Mouse (Mus musculus) spleen, adult 2 months (tissue): ENCODE measurements around the gene Atp5d. TPM values are rescaled to one million over a fixed set of nuclear protein-coding genes. Genes with fewer than 3 reads are reported as not detected.

Source experiments
- DNase-seq, 2 experiments: peaks; one replicate each; pipeline versions ENCODE4 v3.0.0 to v3.0.0-alpha.2; 2012 to 2021; ENCODE audit warnings: low spot score in 2 of 2, low read depth in 1 of 2
- H3K27ac ChIP-seq: fragments of 200-500 bp; 2 replicates; pipeline ENCODE4 v1.5.1; 2012; ENCODE audit warnings: low read length, inconsistent platforms; ENCODE audit not compliant: insufficient read depth
- H3K27me3 ChIP-seq: fragments of 200-500 bp; 2 replicates; pipeline ENCODE4 v1.6.1; 2012; ENCODE audit warnings: mild to moderate bottlenecking, moderate library complexity, low read length, inconsistent platforms; ENCODE audit not compliant: control insufficient read depth, insufficient read depth
- H3K36me3 ChIP-seq: fragments of 200-500 bp; 2 replicates; pipeline ENCODE4 v1.6.1; 2012; ENCODE audit warnings: mild to moderate bottlenecking, low read length, inconsistent platforms; ENCODE audit not compliant: control insufficient read depth, insufficient read depth
- H3K4me1 ChIP-seq: fragments of 200-500 bp; 2 replicates; pipeline ENCODE4 v1.6.1; 2011; ENCODE audit warnings: inconsistent platforms; ENCODE audit not compliant: control insufficient read depth, insufficient read depth, insufficient read length
- H3K4me3 ChIP-seq: fragments of 200-500 bp; 2 replicates; pipeline ENCODE4 v1.5.1; 2011; ENCODE audit warnings: mild to moderate bottlenecking, inconsistent platforms; ENCODE audit not compliant: insufficient read depth, insufficient read length; ENCODE audit errors: extremely low read depth
- CTCF ChIP-seq: fragments of 200-500 bp; IDR thresholded peaks from 2 replicates; pipeline ENCODE4 v1.5.1; 2011; ENCODE audit warnings: mild to moderate bottlenecking, inconsistent platforms; ENCODE audit not compliant: insufficient read depth, insufficient read length, insufficient replicate concordance; ENCODE audit errors: extremely low read depth
- POLR2A ChIP-seq: fragments of 200-500 bp; IDR thresholded peaks from 2 replicates; pipeline ENCODE4 v1.6.1; 2011; ENCODE audit warnings: low read depth, low read length, inconsistent platforms
- WGBS: fragments of 180-500 bp; shearing (Covaris S2); methylation state at CpG from one replicate; pipeline ENCODE4 v1.1.7; 2018; 5-methylcytosine and 5-hydroxymethylcytosine counted together
- polyA plus RNA-seq: library from polyadenylated mRNA; depleted of rRNA; stranded (reverse); fragments of >200 nt; gene quantifications from 2 replicates; pipeline ENCODE4 v1.2.3, GENCODE M21; 2012

Atp5d gene
- polyA plus RNA-seq, 1 experiment = 592 TPM

DNA sequence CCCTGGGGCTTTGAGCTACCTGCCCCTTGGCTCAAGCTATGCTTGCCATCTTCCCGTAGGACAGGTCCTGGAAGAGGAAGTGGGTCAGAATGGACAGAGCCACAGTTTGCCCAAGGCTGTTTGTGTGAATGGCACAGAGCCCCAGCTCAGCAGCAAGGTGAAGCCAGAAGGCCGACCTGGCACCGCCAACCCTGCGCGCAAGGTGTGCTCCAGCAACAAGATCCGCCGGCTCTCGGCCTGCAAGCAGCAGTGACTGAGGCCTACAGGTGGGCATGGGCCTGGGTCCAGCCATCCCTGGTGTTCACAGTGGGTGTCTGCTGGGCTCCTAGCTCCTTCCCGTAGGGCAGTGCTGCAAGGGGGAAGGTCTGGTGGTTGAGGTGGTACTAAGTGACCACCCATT lies 8.6 kb upstream of the Atp5d start:
- WGBS = 97% methylated on average over 9 of the region's 9 CpGs
- no peak overlapping the region for H3K4me3 ChIP-seq
- DNase-seq = no peak
- H3K27ac ChIP-seq = no peak overlapping the region
- TF ChIP-seq CTCF = no peak
- TF ChIP-seq POLR2A = no peak
- peaks cover 6% of the 10 kb centered on the region; the same call in 1 of the 2 replicates for H3K4me1 ChIP-seq
- peaks cover 49% of the 10 kb centered on the region for H3K36me3 ChIP-seq
- no peaks in the 10 kb centered on the region for H3K27me3 ChIP-seq

DNA sequence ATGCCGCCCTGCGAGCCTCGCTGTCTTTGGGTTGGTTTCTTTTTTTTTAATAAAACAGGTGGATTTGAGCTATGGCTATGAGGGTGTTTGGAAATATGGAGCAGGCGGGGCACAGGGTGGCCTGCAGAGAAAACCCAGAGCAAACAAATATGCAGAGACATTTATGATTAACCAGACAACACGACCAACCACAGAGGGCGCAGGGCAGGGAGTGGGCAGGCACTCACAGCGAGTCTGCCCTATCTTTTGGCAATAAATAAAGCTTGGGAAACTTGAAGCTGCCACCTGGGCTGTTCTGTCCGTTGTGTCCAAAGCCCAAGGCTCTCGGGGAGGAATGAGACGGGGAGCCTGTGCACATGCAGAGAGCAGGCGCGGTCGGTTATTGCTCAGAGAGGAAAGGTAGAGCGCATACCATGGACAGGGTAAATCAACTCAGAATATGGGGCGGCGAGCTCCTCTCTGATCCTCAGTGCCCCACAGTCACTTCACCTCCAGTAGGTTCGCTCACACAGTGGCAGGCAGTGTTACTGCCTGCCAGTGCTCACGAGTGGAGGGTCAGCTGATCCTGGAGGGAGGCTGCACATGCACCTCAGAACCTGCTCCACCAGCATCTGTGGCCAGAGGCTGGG lies 7.9 kb upstream of the Atp5d start:
- TF ChIP-seq POLR2A = no peak
- TF ChIP-seq CTCF = no peak
- Histone ChIP-seq H3K36me3 (peaks cover 47% of the 10 kb centered on the region), H3K4me3 (no peak overlapping the region), H3K27ac (no peak overlapping the region), H3K4me1 (peaks cover 6% of the 10 kb centered on the region; the same call in 1 of the 2 replicates), H3K27me3 (no peaks in the 10 kb centered on the region)
- DNase-seq = no peak
- 96% methylated on average over 18 of the region's 18 CpGs for WGBS

DNA sequence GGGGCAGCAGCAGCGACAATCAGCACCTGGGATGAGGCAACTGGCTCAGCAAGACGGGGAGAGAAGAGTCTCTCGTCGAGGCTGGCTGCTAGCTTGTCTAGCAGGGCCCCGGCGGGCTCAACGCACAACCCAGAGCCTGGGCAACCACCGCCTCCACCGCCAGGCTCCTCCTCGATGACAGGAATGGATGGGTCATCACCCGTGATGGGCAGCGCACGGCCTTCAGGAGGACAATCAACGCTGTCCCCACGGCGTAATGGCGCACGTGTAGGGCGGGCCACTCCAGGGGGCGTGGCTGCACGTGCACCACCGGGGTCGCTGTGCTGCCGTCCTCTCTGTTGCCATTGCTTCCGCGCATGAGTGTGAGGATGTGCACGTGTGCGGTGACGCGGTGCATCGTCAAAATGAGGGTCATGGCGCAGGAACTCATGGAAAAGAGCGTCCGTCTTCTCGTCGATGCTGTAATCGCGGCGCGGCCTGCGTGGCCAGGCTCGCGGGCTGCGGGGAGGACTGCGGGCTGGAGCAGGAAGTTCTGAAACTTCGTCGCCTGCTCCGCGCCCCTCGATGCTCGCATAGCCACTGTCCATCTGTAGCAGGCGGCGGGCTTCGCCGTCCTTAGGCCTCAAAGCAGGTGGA lies 7.0 kb upstream of the Atp5d start:
- peaks cover 38% of the 10 kb centered on the region for H3K36me3 ChIP-seq
- no peaks in the 10 kb centered on the region for H3K27me3 ChIP-seq
- TF ChIP-seq CTCF = no peak
- TF ChIP-seq POLR2A = no peak
- no peak for DNase-seq
- peaks cover 6% of the 10 kb centered on the region; the same call in 1 of the 2 replicates for H3K4me1 ChIP-seq
- no peak overlapping the region for H3K27ac ChIP-seq
- 80% methylated on average over 55 of the region's 55 CpGs for WGBS
- no peak overlapping the region for H3K4me3 ChIP-seq

DNA sequence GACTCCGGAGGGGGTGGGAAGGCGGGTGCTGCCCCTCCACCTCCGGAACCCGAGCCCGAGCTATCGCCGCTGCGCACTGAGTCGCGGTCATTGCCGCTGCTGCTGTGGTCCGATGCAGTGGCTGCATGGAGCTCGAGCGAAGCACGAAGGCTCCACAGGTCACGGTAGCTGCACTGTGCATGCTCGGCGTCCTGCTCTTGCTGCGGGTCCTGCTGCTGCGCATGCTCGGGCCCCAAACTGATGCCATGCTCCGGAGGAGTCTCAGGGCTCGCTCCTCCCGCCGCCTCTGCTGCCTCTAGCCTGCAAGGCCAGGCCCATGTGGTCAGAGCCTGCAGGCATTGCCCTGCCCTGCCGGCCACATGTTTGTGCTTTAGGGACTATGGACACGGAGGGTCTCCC lies 6.5 kb upstream of the Atp5d start:
- TF ChIP-seq CTCF (no peak), POLR2A (no peak)
- Histone ChIP-seq H3K27ac (no peak overlapping the region), H3K4me1 (peaks cover 6% of the 10 kb centered on the region; the same call in 1 of the 2 replicates), H3K36me3 (peaks cover 35% of the 10 kb centered on the region), H3K4me3 (no peak overlapping the region), H3K27me3 (no peaks in the 10 kb centered on the region)
- no peak for DNase-seq
- 86% methylated on average over 27 of the region's 27 CpGs for WGBS

DNA sequence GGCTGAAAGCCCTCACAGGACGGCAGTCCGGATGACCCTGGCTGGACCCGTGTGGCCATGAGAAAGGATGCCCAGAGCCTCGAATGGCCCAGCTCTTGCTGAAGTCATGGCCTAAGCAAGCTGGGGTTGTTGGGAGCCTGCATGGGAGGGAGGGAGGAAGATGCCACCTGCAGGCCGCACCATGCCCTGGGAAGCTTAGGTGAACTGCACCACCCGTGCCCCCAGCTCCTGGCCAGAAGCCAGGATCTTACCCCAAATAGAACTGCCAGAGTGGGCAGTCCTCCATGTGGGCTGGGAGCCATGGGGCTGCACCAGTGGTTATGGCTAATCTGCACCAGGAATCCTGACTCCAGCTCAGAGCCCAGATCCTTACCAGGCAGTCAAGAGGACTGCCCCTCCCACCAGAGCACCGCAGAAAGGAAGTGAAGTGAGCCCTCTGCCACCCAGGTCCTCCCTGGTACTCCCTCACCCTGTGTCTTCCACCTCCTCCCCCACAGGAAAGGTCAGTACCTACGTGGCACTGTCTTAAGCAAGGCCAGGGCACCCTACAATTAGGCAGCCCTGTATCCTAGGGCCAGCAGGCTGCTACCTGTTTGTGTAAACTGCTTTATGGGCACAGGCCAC lies 5.1 kb upstream of the Atp5d start:
- Histone ChIP-seq H3K4me1 (peaks cover 7% of the 10 kb centered on the region; the same call in 1 of the 2 replicates), H3K4me3 (no peak overlapping the region), H3K27ac (peak overlapping the region; percentile 35), H3K36me3 (peaks cover 26% of the 10 kb centered on the region), H3K27me3 (peaks cover 3% of the 10 kb centered on the region; the same call in 1 of the 2 replicates)
- WGBS = 50% methylated on average over 8 of the region's 8 CpGs
- DNase-seq = no peak
- TF ChIP-seq POLR2A (no peak), CTCF (no peak)

DNA sequence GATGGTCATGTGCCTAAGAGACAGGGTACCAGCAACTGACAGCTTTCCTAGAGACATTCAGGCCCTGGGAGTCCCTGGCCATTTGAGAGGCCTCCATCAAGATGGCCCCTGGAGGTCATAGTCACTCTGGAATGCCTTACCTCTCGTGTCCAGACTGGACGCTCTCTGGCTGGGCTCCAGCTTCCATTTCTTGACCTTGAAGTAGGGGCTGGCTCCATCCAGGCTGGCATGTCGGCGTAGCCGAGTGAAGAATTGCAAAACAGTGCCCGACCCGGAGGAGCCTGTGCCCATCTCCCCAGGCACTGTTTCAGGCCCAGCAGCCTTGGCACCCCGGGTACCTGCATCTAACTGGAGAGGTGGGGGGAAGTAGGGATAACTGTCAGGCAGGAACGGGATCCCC lies 4.0 kb upstream of the Atp5d start:
- peaks cover 16% of the 10 kb centered on the region for H3K4me1 ChIP-seq
- no peak for DNase-seq
- H3K27ac ChIP-seq = no peak overlapping the region
- 88% methylated on average over 9 of the region's 9 CpGs for WGBS
- peaks cover 10% of the 10 kb centered on the region; the same call in 1 of the 2 replicates for H3K27me3 ChIP-seq
- peaks cover 17% of the 10 kb centered on the region for H3K36me3 ChIP-seq
- H3K4me3 ChIP-seq = no peak overlapping the region
- TF ChIP-seq POLR2A (no peak), CTCF (no peak)
